Mouse (Mus musculus) cortical plate, adult 2 months (tissue): ENCODE measurements around the gene Hvcn1. TPM values are rescaled to one million over a fixed set of nuclear protein-coding genes. Genes with fewer than 3 reads are reported as not detected.

Experiments
- H3K27ac ChIP-seq: fragments of 200-500 bp; 2 replicates; pipeline ENCODE4 v1.5.1; 2012; ENCODE audit warnings: low read length, control low read depth, inconsistent platforms; ENCODE audit not compliant: insufficient read depth
- H3K4me1 ChIP-seq: fragments of 200-500 bp; 2 replicates; pipeline ENCODE4 v1.6.1; 2011; ENCODE audit warnings: low read length; ENCODE audit not compliant: control insufficient read depth, insufficient read depth
- H3K4me3 ChIP-seq: fragments of 200-500 bp; 2 replicates; pipeline ENCODE4 v1.5.1; 2011; ENCODE audit warnings: mild to moderate bottlenecking, low read length, control low read depth; ENCODE audit not compliant: insufficient read depth
- CTCF ChIP-seq: fragments of 200-500 bp; IDR thresholded peaks from 2 replicates; pipeline ENCODE4 v1.5.1; 2011; ENCODE audit warnings: mild to moderate bottlenecking, control low read depth, low read length; ENCODE audit not compliant: insufficient read depth; ENCODE audit errors: extremely low read depth
- POLR2A ChIP-seq: fragments of 200-500 bp; IDR thresholded peaks from 2 replicates; pipeline ENCODE4 v1.6.1; 2011; ENCODE audit warnings: mild to moderate bottlenecking, low read length, control low read depth; ENCODE audit not compliant: insufficient read depth; ENCODE audit errors: extremely low read depth
- polyA plus RNA-seq: library from polyadenylated mRNA; depleted of rRNA; stranded (reverse); fragments of >200 nt; gene quantifications from 2 replicates; pipeline ENCODE4 v1.2.3, GENCODE M21; 2012

Hvcn1 gene
- polyA plus RNA-seq, 1 experiment = 3.6 TPM

GRCm38 (mm10) chr5:122263933-122264905 is 57.6 kb downstream of the Hvcn1 start, which contains the start of gene Tctn1:
Gene Tctn1, minus strand, starts transcription at chr5:122264460.
- TF ChIP-seq POLR2A (peak; percentile 35; the same call in 1 of the 2 replicates), CTCF (no peak)
- peak within 1 kb of the TSS; percentile 77 for H3K4me3 ChIP-seq
- H3K4me1 ChIP-seq = no peaks in the 10 kb centered on the region; the same call in 1 of the 2 replicates
- no peak within 1 kb of the TSS for H3K27ac ChIP-seq

- Histone ChIP-seq H3K27ac (no peak overlapping the region), H3K4me3 (no peak overlapping the region), H3K4me1 (no peaks in the 10 kb centered on the region; the same call in 1 of the 2 replicates)
- TF ChIP-seq POLR2A (no peak), CTCF (no peak)
Observed at GRCm38 (mm10) chr5:122265187-122265586, 58.6 kb downstream of the Hvcn1 start.

- TF ChIP-seq POLR2A = no peak
- no peak for TF ChIP-seq CTCF
- Histone ChIP-seq H3K4me1 (no peaks in the 10 kb centered on the region; the same call in 1 of the 2 replicates), H3K27ac (no peak overlapping the region), H3K4me3 (no peak overlapping the region)
Observed at GRCm38 (mm10) chr5:122265942-122266341, 59.3 kb downstream of the Hvcn1 start.

- H3K27ac ChIP-seq = no peak overlapping the region
- TF ChIP-seq CTCF (no peak), POLR2A (no peak)
- H3K4me1 ChIP-seq = no peaks in the 10 kb centered on the region; the same call in 1 of the 2 replicates
- no peak overlapping the region for H3K4me3 ChIP-seq
Observed at GRCm38 (mm10) chr5:122267136-122267535, 60.5 kb downstream of the Hvcn1 start.

- Histone ChIP-seq H3K4me1 (no peaks in the 10 kb centered on the region; the same call in 1 of the 2 replicates), H3K4me3 (no peak overlapping the region), H3K27ac (no peak overlapping the region)
- TF ChIP-seq POLR2A = no peak
- peak; percentile 64 for TF ChIP-seq CTCF
Observed at GRCm38 (mm10) chr5:122267899-122268298, 61.3 kb downstream of the Hvcn1 start.

GRCm38 (mm10) chr5:122268858-122269604 is 62.4 kb downstream of the Hvcn1 start:
- Histone ChIP-seq H3K27ac (no peak overlapping the region), H3K4me1 (no peaks in the 10 kb centered on the region), H3K4me3 (no peak overlapping the region)
- TF ChIP-seq POLR2A = no peak

GRCm38 (mm10) chr5:122272821-122273220 is 66.2 kb downstream of the Hvcn1 start:
- H3K4me3 ChIP-seq = no peak overlapping the region
- no peaks in the 10 kb centered on the region for H3K4me1 ChIP-seq
- H3K27ac ChIP-seq = no peak overlapping the region
- no peak for TF ChIP-seq POLR2A
- TF ChIP-seq CTCF = no peak

GRCm38 (mm10) chr5:122274785-122275184 is 68.2 kb downstream of the Hvcn1 start:
- H3K4me1 ChIP-seq = no peaks in the 10 kb centered on the region
- TF ChIP-seq CTCF (no peak), POLR2A (no peak)

GRCm38 (mm10) chr5:122278946-122279345 is 72.3 kb downstream of the Hvcn1 start:
- TF ChIP-seq POLR2A = no peak
- TF ChIP-seq CTCF = no peak
- H3K27ac ChIP-seq = no peak overlapping the region
- H3K4me3 ChIP-seq = no peak overlapping the region
- H3K4me1 ChIP-seq = peaks cover 1% of the 10 kb centered on the region; the same call in 1 of the 2 replicates

More at GRCm38 (mm10) chr5:122274785-122275184, 68.2 kb downstream of the Hvcn1 start:
- H3K27ac ChIP-seq = no peak overlapping the region
- H3K4me3 ChIP-seq = no peak overlapping the region
